Mouse (Mus musculus) liver, embryonic 15.5 days (tissue): ENCODE measurements around the gene Syde1. TPM values are rescaled to one million over a fixed set of nuclear protein-coding genes. Genes with fewer than 3 reads are reported as not detected.

ENCODE experiments used
- ATAC-seq: fragments of 200-750 bp; cut with Nextera tagmentation; 2 replicates; pipeline ENCODE4 v1.8.0; 2017; ENCODE audit warnings: moderate number of reproducible peaks, mild to moderate bottlenecking, moderate library complexity; ENCODE audit not compliant: insufficient read depth
- H3K27ac ChIP-seq: fragments of 300-500 bp; sonication (generic); replicated peaks from 2 replicates; pipeline ENCODE4 v1.5.1; 2015; ENCODE audit warnings: mild to moderate bottlenecking, inconsistent platforms
- H3K27me3 ChIP-seq: fragments of 300-500 bp; sonication (generic); 2 replicates; pipeline ENCODE4 v1.6.1; 2015; ENCODE audit warnings: mild to moderate bottlenecking, inconsistent platforms
- H3K36me3 ChIP-seq: fragments of 300-500 bp; sonication (generic); replicated peaks from 2 replicates; pipeline ENCODE4 v1.6.1; 2015; ENCODE audit warnings: moderate library complexity, mild to moderate bottlenecking, inconsistent platforms
- H3K4me1 ChIP-seq: fragments of 300-500 bp; sonication (generic); replicated peaks from 2 replicates; pipeline ENCODE4 v1.6.1; 2015; ENCODE audit warnings: inconsistent platforms
- H3K4me2 ChIP-seq: fragments of 300-500 bp; sonication (generic); 2 replicates; pipeline ENCODE4 v1.6.1; 2015; ENCODE audit warnings: moderate library complexity, mild to moderate bottlenecking, inconsistent platforms
- H3K4me3 ChIP-seq: fragments of 300-500 bp; sonication (generic); replicated peaks from 2 replicates; pipeline ENCODE4 v1.5.1; 2015; ENCODE audit warnings: mild to moderate bottlenecking, inconsistent platforms
- H3K9ac ChIP-seq: fragments of 300-500 bp; sonication (generic); 2 replicates; pipeline ENCODE4 v1.6.1; 2015; ENCODE audit warnings: moderate library complexity, mild to moderate bottlenecking, inconsistent platforms
- H3K9me3 ChIP-seq: fragments of 300-500 bp; sonication (generic); replicated peaks from 2 replicates; pipeline ENCODE4 v1.6.1; 2016; ENCODE audit warnings: inconsistent platforms
- WGBS: fragments of 180-500 bp; shearing (Covaris S2); methylation state at CpG from one replicate; pipeline ENCODE4 v1.1.7; 2015; ENCODE audit warnings: mixed read lengths; ENCODE audit not compliant: insufficient replicate concordance; 5-methylcytosine and 5-hydroxymethylcytosine counted together
- polyA plus RNA-seq: library from polyadenylated mRNA; unstranded; fragments of >200 nt; fragmentation: Nextera tagmentation; extraction: Ambion mirVana; gene quantifications from 2 replicates; pipeline ENCODE4 v1.2.1, GENCODE M21; 2015

Syde1 gene
- polyA plus RNA-seq, 1 experiment from 2014 or later: 1.6 TPM

DNA sequence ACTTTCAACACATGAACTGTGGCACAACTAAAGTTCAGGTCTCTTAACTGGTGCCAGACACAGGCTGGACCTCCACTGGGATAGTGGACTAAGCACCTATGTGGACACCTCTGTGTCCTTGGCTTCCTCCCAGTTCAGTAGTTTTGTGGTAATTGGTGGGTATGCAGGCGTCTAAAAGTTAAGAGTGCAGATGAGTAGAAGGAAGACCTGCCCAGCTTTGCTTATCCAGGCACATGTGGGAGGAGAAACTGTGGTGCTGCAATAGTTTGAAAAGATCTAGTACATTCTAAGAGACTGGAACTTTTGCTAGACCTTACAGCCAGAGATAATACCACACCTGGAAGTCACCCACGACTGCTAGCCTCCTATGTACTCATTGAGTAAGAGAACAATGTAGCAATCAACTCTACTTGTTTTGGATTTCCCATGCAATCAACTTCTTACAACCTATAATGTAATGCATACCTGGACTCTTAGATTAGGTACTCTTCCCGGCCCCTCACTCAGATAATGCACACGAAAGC, 1.2 kb upstream of the Syde1 start:
- Histone ChIP-seq H3K36me3 (no peaks in the 10 kb centered on the region), H3K27me3 (peaks cover 82% of the 10 kb centered on the region), H3K9me3 (no peaks in the 10 kb centered on the region), H3K4me3 (no peak overlapping the region), H3K9ac (no peak overlapping the region), H3K4me2 (no peak overlapping the region), H3K4me1 (no peaks in the 10 kb centered on the region), H3K27ac (no peak overlapping the region)
- 53% methylated on average over 4 of the region's 4 CpGs for WGBS
- ATAC-seq: no peak

DNA sequence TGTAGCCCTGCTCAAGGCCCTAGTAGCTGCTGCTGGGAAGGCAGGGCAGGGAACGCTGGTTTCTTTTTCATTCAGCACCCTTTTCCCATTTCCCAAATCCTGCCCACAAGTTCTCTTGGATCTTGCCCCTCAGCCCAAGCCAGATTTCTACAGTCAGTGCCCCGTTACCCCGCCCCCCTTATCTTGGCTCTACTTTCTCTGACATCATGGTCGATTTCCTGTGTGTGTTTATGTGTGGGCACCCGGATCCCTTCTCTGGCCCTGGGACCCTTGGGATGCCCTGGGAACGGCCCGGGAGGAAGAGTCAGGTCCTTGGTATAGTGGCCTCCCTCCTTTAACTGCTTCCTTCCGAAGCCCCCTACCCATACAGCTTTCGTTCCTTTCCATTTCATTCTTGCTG, 1.0 kb downstream of the Syde1 start:
- Histone ChIP-seq H3K27ac (no peak overlapping the region), H3K9me3 (no peaks in the 10 kb centered on the region), H3K27me3 (peaks cover 62% of the 10 kb centered on the region), H3K36me3 (no peaks in the 10 kb centered on the region), H3K4me1 (no peaks in the 10 kb centered on the region), H3K9ac (no peak overlapping the region), H3K4me2 (peak overlapping the region; percentile 11), H3K4me3 (peak overlapping the region; percentile 44)
- no peak for ATAC-seq
- WGBS: 18% methylated on average over 9 of the region's 9 CpGs

DNA sequence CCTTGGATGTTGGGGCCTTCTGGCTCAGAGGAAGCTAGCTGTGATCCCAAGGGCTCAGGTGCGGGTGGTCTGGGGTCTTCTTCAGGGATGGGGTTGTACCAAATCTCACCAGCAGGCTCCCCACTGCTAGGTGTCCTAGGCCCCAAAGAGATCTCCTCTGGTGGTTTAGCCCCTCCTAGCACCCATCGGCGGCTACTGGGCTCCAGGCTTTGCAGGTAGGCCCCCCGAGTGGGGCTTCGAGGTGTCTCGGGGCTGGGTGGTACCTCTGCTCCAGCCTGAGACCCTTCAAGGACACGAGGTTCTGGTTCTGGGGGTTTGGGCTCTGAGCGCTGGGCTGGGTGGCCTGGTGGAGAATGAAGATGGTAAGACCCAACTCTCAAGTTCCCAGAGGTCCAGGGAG, 1.9 kb downstream of the Syde1 start:
- Histone ChIP-seq H3K9ac (no peak overlapping the region), H3K27me3 (peaks cover 62% of the 10 kb centered on the region), H3K4me2 (no peak overlapping the region), H3K27ac (no peak overlapping the region), H3K4me1 (no peaks in the 10 kb centered on the region), H3K9me3 (no peaks in the 10 kb centered on the region), H3K4me3 (no peak overlapping the region), H3K36me3 (no peaks in the 10 kb centered on the region)
- WGBS: 76% methylated on average over 8 of the region's 8 CpGs
- ATAC-seq: no peak

DNA sequence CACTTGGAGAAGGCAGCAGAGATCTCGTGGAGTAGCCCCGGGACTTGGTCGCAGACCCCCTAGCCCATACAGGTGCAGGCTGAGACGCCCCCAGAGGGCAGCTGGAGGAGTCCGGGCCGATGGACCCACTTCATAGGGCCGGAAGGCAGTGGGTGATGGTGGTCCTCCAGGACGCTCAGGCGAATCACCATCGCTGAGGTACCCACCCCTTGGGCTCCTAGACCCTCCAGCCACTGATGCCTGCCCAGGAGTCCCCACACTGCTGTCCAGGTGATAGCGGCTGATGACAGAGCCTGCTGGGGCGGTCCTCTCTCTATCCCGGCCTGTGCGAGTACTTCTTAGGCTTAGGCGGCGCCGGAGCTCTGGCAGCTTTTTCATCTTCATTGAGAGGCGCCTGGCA, 2.5 kb downstream of the Syde1 start:
- no peak for ATAC-seq
- Histone ChIP-seq H3K4me1 (no peaks in the 10 kb centered on the region), H3K36me3 (no peaks in the 10 kb centered on the region; the same call in 1 of the 2 replicates), H3K9ac (no peak overlapping the region), H3K27ac (no peak overlapping the region), H3K9me3 (no peaks in the 10 kb centered on the region), H3K27me3 (peaks cover 58% of the 10 kb centered on the region), H3K4me3 (no peak overlapping the region), H3K4me2 (no peak overlapping the region)
- WGBS: 81% methylated on average over 18 of the region's 18 CpGs

DNA sequence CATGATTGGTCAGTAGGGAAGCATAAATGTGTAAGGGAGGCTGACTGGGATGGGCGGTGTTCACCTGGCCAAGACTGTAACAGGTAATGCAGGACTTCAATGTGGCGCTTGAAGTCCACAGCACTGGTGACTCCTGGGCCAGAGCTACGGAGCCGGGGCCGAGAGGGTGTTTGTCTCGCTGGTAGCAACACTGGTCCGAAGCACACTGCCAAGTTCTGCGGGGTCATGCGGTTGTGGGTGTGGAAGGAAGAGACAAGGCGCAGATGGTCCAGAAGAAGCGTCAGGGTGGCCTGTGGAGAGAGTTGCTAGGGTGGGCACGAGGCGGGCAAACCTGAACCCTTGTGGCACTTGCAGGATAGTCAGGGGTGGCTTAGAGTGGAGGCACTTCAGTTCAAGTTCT, 5.7 kb downstream of the Syde1 start:
- no peak overlapping the region for H3K4me3 ChIP-seq
- no peak overlapping the region for H3K9ac ChIP-seq
- ATAC-seq: no peak
- no peaks in the 10 kb centered on the region for H3K4me1 ChIP-seq
- WGBS: 83% methylated on average over 13 of the region's 13 CpGs
- H3K9me3 ChIP-seq: no peaks in the 10 kb centered on the region
- no peak overlapping the region for H3K27ac ChIP-seq
- peaks cover 26% of the 10 kb centered on the region for H3K27me3 ChIP-seq
- no peak overlapping the region for H3K4me2 ChIP-seq
- H3K36me3 ChIP-seq: peaks cover 12% of the 10 kb centered on the region

DNA sequence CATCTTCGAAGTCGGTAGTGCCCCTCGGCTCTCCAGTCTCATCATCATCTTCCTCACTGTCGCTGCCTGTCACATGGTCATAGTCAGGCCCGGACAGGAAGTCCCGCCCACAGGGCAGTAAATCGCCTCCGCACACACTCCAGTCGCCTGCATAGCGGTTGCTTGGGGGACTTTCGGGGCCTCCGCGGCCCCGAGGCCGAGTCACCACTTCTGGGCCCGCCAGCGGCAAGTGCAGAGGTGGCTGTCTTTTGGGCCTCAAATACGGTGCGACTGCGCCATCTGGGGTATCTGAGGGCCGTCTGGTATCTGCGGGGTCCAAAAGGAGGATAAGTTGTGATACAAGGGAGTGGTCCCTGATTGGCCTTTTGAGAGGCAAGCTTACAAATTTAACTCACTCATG, 6.2 kb downstream of the Syde1 start:
- ATAC-seq: no peak
- Histone ChIP-seq H3K27me3 (peaks cover 22% of the 10 kb centered on the region), H3K4me3 (no peak overlapping the region), H3K9ac (no peak overlapping the region), H3K9me3 (no peaks in the 10 kb centered on the region), H3K4me1 (no peaks in the 10 kb centered on the region), H3K27ac (no peak overlapping the region), H3K4me2 (no peak overlapping the region), H3K36me3 (peaks cover 12% of the 10 kb centered on the region)
- WGBS: 77% methylated on average over 22 of the region's 22 CpGs

DNA sequence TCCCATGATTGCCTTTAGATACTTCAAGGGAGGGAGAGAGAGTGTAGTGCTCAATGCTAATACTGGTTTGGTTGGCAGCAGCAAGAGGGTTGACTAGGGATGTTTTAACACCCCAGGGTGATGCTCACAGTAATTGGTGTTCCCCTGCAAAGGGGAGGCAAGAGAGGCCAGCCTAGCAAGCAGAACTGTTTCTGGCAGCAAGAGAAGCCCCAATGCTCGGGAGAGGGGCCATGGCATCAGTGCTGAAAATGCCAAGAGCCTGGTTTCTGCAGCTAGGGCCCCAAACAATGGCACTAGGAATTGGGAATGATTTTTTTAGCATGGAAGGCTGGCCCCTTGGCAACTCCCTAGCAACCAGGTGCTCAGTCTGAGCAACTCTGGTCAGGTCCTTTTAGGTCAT, 6.8 kb downstream of the Syde1 start:
- peaks cover 12% of the 10 kb centered on the region for H3K36me3 ChIP-seq

DNA sequence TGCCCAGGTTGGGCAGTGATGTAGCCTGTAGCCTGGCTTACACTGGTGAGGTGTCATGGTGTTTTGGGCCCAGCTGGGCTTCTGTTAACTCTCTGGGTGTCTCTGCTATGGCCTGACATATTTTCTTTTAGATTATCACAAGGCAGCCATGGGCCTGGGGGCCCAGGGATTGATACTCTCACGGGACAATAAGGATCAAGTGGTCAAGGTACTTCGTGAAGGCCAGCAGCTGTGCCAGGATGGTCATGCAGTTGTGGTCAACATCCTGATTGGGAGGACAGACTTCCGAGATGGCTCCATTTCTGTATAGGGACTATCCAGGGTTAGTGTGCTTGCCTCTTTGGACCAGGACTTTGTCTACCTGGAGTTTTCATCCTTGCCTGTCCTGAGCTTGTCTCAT, 7.8 kb downstream of the Syde1 start:
- no peaks in the 10 kb centered on the region for H3K9me3 ChIP-seq
- WGBS: 67% methylated on average over 3 of the region's 3 CpGs
- 0 out of 2 replicates have a peak, but pooled peaks cover 7% of the 10 kb centered on the region for H3K27me3 ChIP-seq
- H3K4me2 ChIP-seq: no peak overlapping the region
- H3K27ac ChIP-seq: no peak overlapping the region
- H3K4me3 ChIP-seq: no peak overlapping the region
- no peak overlapping the region for H3K9ac ChIP-seq
- no peaks in the 10 kb centered on the region for H3K4me1 ChIP-seq
- peaks cover 22% of the 10 kb centered on the region for H3K36me3 ChIP-seq
- no peak for ATAC-seq

More for the DNA sequence above, 6.8 kb downstream of the Syde1 start:
- no peak for ATAC-seq
- no peak overlapping the region for H3K9ac ChIP-seq
- H3K27ac ChIP-seq: no peak overlapping the region
- H3K27me3 ChIP-seq: peaks cover 16% of the 10 kb centered on the region
- 23% methylated on average over 1 of the region's 1 CpGs for WGBS
- no peak overlapping the region for H3K4me2 ChIP-seq
- no peaks in the 10 kb centered on the region for H3K4me1 ChIP-seq
- no peak overlapping the region for H3K4me3 ChIP-seq
- no peaks in the 10 kb centered on the region for H3K9me3 ChIP-seq

DNA sequence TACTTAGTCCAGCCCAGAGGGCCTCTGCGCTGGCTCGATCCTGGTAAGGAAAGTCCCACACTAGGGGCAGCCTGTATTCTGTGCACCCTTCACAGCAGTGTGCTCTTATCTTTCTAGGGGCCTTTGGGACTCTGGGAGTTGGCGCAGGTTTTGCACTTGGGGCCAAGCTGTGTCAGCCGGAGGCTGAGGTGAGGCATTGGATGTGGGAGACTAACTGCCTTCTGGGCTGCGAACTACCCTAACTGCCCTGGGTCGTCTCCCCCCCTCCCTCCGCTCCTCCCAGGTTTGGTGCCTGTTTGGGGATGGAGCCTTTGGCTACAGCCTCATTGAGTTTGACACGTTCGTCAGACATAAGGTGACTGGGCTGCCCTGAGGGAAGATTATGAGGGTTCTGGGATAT, 8.4 kb downstream of the Syde1 start:
- ATAC-seq: no peak
- Histone ChIP-seq H3K4me3 (no peak overlapping the region), H3K9ac (no peak overlapping the region), H3K27me3 (0 out of 2 replicates have a peak, but pooled peaks cover 1% of the 10 kb centered on the region), H3K36me3 (peaks cover 24% of the 10 kb centered on the region), H3K27ac (no peak overlapping the region), H3K4me2 (no peak overlapping the region), H3K4me1 (no peaks in the 10 kb centered on the region), H3K9me3 (no peaks in the 10 kb centered on the region)
- 68% methylated on average over 9 of the region's 9 CpGs for WGBS

DNA sequence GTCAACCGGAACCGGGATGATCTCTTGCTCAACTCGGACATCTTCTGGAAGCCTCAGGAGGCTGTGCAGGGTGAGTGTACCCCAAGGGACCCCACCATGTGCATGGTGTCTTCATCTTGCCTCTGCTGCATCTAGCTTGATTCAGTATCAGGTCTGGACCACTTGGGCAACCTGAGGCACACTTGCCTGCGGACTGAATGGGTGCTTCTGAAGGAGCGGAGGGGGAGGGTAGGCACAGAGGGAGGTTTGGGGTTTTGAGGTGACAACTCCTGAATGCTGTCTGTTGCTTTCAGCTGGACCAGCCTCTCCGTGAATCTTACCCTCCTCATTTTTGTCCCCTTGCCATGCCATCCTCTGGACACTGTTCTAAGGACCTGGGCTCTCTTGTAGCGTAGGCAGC, 10.6 kb downstream of the Syde1 start:
- 80% methylated on average over 7 of the region's 7 CpGs for WGBS
- H3K4me3 ChIP-seq: no peak overlapping the region

DNA sequence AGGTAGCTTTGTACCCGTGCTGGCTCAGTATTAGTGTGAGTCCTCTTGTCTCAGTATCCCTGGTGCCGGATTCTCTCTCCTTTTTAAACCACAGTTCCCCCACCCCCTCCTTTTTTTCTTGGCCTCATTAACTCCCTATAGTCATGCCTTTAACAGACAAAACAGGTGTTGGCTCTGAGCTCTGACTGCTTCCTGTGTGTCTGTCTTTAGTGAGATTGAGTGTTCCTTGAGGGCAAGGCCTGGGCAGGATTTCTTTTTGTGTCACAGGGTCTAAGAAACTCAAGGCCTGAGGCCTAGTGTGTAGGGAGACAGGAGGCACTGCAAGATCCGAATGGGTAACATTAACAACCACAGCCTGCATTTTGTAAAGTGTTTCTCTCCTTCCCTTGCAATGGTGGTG, 13.6 kb downstream of the Syde1 start:
- H3K36me3 ChIP-seq: peaks cover 33% of the 10 kb centered on the region
- 53% methylated on average over 3 of the region's 3 CpGs for WGBS
- no peak for ATAC-seq

More for the DNA sequence above, 10.6 kb downstream of the Syde1 start:
- Histone ChIP-seq H3K27ac (no peak overlapping the region), H3K4me1 (peaks cover 10% of the 10 kb centered on the region), H3K36me3 (peaks cover 34% of the 10 kb centered on the region), H3K4me2 (no peak overlapping the region), H3K9me3 (no peaks in the 10 kb centered on the region), H3K9ac (no peak overlapping the region), H3K27me3 (no peaks in the 10 kb centered on the region)
- no peak for ATAC-seq

More for the DNA sequence above, 13.6 kb downstream of the Syde1 start:
- no peak overlapping the region for H3K9ac ChIP-seq
- no peak overlapping the region for H3K4me2 ChIP-seq
- H3K9me3 ChIP-seq: no peaks in the 10 kb centered on the region
- no peaks in the 10 kb centered on the region for H3K27me3 ChIP-seq
- peaks cover 32% of the 10 kb centered on the region for H3K4me1 ChIP-seq
- no peak overlapping the region for H3K4me3 ChIP-seq
- H3K27ac ChIP-seq: no peak overlapping the region
